Mouse (Mus musculus) midbrain, embryonic 14.5 days (tissue): ENCODE results near the gene Herpud1. TPM values are rescaled to one million over a fixed set of nuclear protein-coding genes. Genes with fewer than 3 reads are reported as not detected.
"Not testable (repeated sequence)": the region's sequence is repeated elsewhere in the genome, so short reads cannot be mapped to it uniquely, and the experiment has no call there.

ENCODE experiments used
- ATAC-seq: fragments of 200-750 bp; cut with Nextera tagmentation; 2 replicates; pipeline ENCODE4 v1.8.0; 2017; ENCODE audit warnings: moderate number of reproducible peaks, moderate library complexity; ENCODE audit not compliant: low FRiP score, low TSS enrichment
- DNase-seq: peaks from one replicate; pipeline ENCODE4 v3.0.0-alpha.2; 2015
- H3K27ac ChIP-seq: fragments of 300-500 bp; sonication (generic); replicated peaks from 2 replicates; pipeline ENCODE4 v1.5.1; 2014; ENCODE audit warnings: mild to moderate bottlenecking, low read depth, low read length, moderate library complexity
- H3K27me3 ChIP-seq: fragments of 300-500 bp; sonication (generic); 2 replicates; pipeline ENCODE4 v1.6.1; 2014; ENCODE audit warnings: low read length, control low read depth, mixed read lengths; ENCODE audit not compliant: control insufficient read depth, insufficient read depth
- H3K36me3 ChIP-seq: fragments of 300-500 bp; sonication (generic); 2 replicates; pipeline ENCODE4 v1.6.1; 2014; ENCODE audit warnings: low read length, control low read depth; ENCODE audit not compliant: control insufficient read depth, insufficient read depth
- H3K4me1 ChIP-seq: fragments of 300-500 bp; sonication (generic); 2 replicates; pipeline ENCODE4 v1.6.1; 2014; ENCODE audit warnings: mild to moderate bottlenecking, antibody characterized with exemption, low read length, control low read depth; ENCODE audit not compliant: control insufficient read depth, insufficient read depth
- H3K4me2 ChIP-seq: fragments of 300-500 bp; sonication (generic); 2 replicates; pipeline ENCODE4 v1.6.1; 2014; ENCODE audit warnings: mild to moderate bottlenecking, low read length, moderate library complexity
- H3K4me3 ChIP-seq: fragments of 300-500 bp; sonication (generic); replicated peaks from 2 replicates; pipeline ENCODE4 v1.5.1; 2014; ENCODE audit warnings: low read depth, low read length
- H3K9ac ChIP-seq: fragments of 300-500 bp; sonication (generic); replicated peaks from 2 replicates; pipeline ENCODE4 v1.6.1; 2014; ENCODE audit warnings: mild to moderate bottlenecking, low read length, moderate library complexity
- H3K9me3 ChIP-seq: fragments of 300-500 bp; sonication (generic); 2 replicates; pipeline ENCODE4 v1.6.1; 2016; ENCODE audit warnings: low read length, control low read depth, mixed read lengths; ENCODE audit not compliant: control insufficient read depth
- WGBS: fragments of 180-500 bp; shearing (Covaris S2); extraction: QIAGEN DNeasy Blood & Tissue Kit; methylation state at CpG from one replicate; pipeline ENCODE4 v1.1.7; 2014; 5-methylcytosine and 5-hydroxymethylcytosine counted together
- polyA plus RNA-seq: library from polyadenylated mRNA; unstranded; fragments of >200 nt; fragmentation: Nextera tagmentation; extraction: Ambion mirVana; gene quantifications from 2 replicates; pipeline ENCODE4 v1.2.1, GENCODE M21; 2014

The Herpud1 gene
- polyA plus RNA-seq, 1 experiment from 2014 or later: 72.2 TPM

DNA sequence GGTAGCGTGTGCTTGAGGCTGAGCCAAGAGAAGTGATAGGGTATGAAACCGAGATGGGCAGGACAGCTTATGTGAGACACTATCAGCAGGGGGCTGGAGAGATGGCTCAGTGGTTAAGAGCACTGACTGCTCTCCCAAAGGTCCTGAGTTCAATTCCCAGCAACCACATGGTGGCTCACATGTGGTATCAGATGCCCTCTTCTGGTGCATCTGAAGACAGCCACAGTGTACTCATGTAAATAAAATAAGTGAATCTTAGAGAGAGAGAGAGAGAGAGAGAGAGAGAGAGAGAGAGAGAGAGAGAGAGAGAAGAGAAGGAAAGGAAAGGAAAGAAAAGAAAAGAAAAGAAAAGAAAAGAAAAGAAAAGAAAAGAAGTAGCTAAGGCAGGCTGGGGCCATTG lies 13.7 kb downstream of the Herpud1 start:
- not testable (repeated sequence) for ATAC-seq, DNase-seq, H3K9ac ChIP-seq, H3K9me3 ChIP-seq, H3K27ac ChIP-seq, H3K4me1 ChIP-seq, H3K4me2 ChIP-seq, H3K4me3 ChIP-seq, H3K27me3 ChIP-seq
- 79% methylated on average over 2 of the region's 2 CpGs for WGBS
- H3K36me3 ChIP-seq: peaks cover 30% of the 10 kb centered on the region

DNA sequence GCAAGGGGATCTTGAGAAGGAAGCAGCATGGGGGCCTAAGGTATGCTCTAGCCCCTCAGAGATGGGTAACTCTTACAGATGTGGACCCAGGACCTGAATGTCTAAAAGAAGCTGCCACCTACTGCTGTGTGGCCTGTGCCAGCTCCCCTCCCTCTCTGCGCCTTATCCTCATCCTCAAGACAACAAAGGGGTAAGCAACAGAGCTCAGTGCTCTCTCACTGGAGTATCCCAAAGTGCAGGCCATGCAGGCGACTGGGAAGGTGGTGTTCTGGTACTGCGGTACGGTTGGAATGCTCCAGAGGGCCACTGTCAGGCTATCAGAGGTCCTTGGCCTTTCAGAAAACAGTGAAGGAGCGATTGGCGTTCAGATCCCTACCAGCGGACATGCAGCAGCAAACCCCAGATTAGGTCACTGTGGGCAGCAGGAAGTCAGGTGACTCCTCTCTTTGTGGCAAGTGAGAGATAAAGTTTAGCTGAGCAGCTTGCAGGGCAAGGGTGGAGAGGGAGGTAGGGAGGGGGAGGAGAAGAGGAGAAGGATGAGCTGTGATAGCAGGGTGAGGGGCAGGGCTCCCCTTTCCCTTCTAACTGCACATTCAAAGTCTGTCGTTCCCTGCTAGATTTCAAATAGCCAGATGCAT lies 22.3 kb downstream of the Herpud1 start:
- no peak overlapping the region for H3K4me3 ChIP-seq
- DNase-seq (no peak), ATAC-seq (no peak)
- no peak overlapping the region for H3K27ac ChIP-seq
- H3K4me1 ChIP-seq: no peaks in the 10 kb centered on the region
- no peak overlapping the region for H3K4me2 ChIP-seq
- WGBS: 74% methylated on average over 8 of the region's 8 CpGs
- H3K9me3 ChIP-seq: no peaks in the 10 kb centered on the region
- no peaks in the 10 kb centered on the region for H3K27me3 ChIP-seq
- H3K9ac ChIP-seq: no peak overlapping the region
- H3K36me3 ChIP-seq: no peaks in the 10 kb centered on the region

DNA sequence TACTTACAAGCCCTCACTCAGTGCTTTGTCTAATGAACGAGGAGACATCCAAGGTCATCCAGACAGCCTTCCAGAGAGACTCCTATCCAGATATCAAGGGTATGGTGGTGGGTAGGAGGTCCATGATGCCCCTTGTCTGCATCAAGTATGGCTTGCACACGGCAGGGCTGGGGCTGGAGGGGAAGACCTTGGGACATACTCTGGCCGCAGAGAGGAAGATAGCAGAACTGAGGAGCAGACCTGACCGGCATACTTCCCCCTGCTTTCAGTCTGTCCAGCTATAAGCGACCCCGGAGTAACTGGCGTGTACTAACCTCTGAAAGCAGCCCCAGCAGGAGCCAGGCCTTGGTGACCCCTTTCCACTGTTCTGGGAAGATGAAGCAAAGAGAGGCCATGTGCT lies 23.3 kb downstream of the Herpud1 start:
- no peak overlapping the region for H3K4me3 ChIP-seq
- no peak overlapping the region for H3K9ac ChIP-seq
- H3K4me2 ChIP-seq: no peak overlapping the region
- ATAC-seq (no peak), DNase-seq (no peak)
- H3K27ac ChIP-seq: no peak overlapping the region
- no peaks in the 10 kb centered on the region for H3K27me3 ChIP-seq
- H3K9me3 ChIP-seq: no peaks in the 10 kb centered on the region
- 88% methylated on average over 7 of the region's 7 CpGs for WGBS
- no peaks in the 10 kb centered on the region for H3K4me1 ChIP-seq
- H3K36me3 ChIP-seq: no peaks in the 10 kb centered on the region

DNA sequence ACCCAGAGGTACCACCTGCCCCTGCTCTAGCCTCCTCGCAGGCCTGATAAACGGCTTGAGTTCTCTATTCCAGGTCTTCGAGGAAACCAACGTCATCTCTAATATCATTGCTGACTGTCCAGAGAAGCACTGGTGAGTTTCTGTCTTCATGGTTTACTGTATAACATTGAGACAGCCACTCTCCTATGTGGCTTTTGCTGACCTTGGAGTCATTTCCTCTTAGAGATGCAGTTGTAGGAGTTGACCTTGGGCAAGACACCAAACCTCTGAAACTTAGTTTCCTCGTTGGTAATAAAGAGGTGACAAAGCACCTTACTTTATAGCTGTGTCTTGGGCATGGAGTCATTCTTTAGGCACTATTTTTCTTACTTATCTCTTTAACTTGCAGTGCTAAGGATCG lies 26.3 kb downstream of the Herpud1 start:
- no peak for DNase-seq
- no peak overlapping the region for H3K9ac ChIP-seq
- no peaks in the 10 kb centered on the region for H3K9me3 ChIP-seq
- no peaks in the 10 kb centered on the region for H3K27me3 ChIP-seq
- 92% methylated on average over 6 of the region's 6 CpGs for WGBS
- H3K4me2 ChIP-seq: no peak overlapping the region
- H3K36me3 ChIP-seq: no peaks in the 10 kb centered on the region
- H3K4me1 ChIP-seq: no peaks in the 10 kb centered on the region
- ATAC-seq: no peak
- no peak overlapping the region for H3K4me3 ChIP-seq
- no peak overlapping the region for H3K27ac ChIP-seq

DNA sequence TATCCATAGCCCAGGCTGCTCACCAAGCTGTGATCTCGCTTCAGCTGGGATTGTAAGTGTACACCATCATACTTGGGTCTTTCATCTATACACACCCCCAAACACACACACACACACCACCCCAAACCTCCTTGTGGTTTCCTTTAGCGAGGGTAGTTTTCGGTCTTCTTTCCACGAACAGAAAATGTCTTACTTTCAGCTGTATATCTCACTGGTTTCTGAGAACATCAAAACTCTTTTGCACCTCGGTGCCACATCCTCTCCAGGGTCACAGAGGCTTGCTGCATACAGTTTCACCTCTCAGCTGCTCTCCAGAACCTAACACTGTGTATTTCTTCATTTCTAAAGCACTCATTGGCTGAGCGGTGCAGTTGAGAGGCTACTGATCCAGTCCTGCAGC lies 27.3 kb downstream of the Herpud1 start:
- H3K27me3 ChIP-seq: no peaks in the 10 kb centered on the region
- no peaks in the 10 kb centered on the region for H3K36me3 ChIP-seq
- H3K4me2 ChIP-seq: no peak overlapping the region
- 89% methylated on average over 6 of the region's 6 CpGs for WGBS
- DNase-seq (no peak), ATAC-seq (no peak)
- H3K27ac ChIP-seq: no peak overlapping the region
- no peak overlapping the region for H3K4me3 ChIP-seq
- H3K9ac ChIP-seq: no peak overlapping the region
- no peaks in the 10 kb centered on the region for H3K9me3 ChIP-seq
- no peaks in the 10 kb centered on the region for H3K4me1 ChIP-seq

DNA sequence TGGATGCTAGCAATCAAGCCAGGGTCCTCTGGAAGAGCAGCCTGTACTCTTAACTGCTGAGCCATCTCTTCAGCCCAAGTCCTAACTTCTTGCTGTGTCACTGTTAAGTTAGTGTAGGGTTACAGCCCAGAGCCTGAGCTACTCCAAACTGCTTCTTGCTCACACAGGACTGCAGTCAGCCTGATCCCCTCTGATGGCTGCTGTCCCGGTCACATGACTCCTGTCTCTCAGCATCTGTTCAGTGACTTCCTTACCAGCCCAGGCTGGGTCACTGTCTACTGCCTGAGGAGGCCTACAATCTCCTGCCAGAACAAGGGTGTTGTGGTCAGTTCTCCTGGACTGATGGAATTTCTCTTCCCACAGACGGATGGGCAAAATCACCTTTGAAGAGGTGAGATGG lies 29.0 kb downstream of the Herpud1 start:
- Histone ChIP-seq H3K9ac (no peak overlapping the region), H3K4me3 (no peak overlapping the region), H3K27ac (no peak overlapping the region), H3K9me3 (no peaks in the 10 kb centered on the region), H3K27me3 (no peaks in the 10 kb centered on the region), H3K36me3 (no peaks in the 10 kb centered on the region), H3K4me1 (no peaks in the 10 kb centered on the region), H3K4me2 (no peak overlapping the region)
- WGBS: 71% methylated on average over 2 of the region's 2 CpGs
- ATAC-seq (no peak), DNase-seq (no peak)

DNA sequence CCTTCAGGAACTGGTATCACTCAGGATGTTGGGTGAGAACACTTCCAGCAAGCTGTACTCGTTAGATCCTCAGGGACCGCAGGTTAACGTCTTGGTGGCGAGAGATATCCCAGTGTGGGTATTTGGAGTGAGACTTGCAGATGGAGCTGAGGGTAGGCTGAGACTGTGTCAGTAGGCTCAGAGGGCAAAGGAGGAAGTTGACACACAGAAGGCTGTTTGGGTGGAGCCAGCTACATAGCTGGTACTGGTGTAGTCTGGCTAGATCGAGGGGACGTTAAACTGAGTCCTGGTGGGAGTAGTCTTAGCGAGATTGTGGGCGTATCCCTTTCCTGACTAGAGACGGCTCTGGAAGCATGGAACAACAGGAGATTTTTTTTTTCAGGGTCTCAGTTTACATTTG lies 31.8 kb downstream of the Herpud1 start:
- no peaks in the 10 kb centered on the region for H3K36me3 ChIP-seq
- no peaks in the 10 kb centered on the region for H3K4me1 ChIP-seq
- no peaks in the 10 kb centered on the region for H3K27me3 ChIP-seq
- ATAC-seq (no peak), DNase-seq (no peak)
- H3K9ac ChIP-seq: no peak overlapping the region
- no peaks in the 10 kb centered on the region for H3K9me3 ChIP-seq
- H3K4me2 ChIP-seq: no peak overlapping the region
- H3K4me3 ChIP-seq: no peak overlapping the region
- no peak overlapping the region for H3K27ac ChIP-seq
- WGBS: 87% methylated on average over 9 of the region's 9 CpGs

DNA sequence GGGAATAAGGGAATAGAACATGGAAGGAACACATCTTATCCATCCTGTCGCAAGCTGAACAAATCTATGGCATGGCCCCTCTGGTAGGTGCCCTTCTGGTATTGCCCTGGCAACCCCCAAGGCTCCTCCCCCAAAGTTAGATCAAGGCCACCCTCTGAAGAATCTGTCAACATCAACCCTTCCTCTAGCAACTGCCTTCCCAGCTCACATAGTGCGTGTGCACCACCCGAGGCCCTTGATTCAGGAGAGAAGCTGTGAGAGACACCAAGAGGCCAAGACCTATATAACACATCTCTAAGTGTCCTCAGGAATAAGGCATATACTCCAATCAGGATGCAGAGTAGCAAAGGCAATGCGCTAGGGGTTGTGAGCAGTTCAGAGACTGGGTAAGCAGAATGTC lies 36.0 kb downstream of the Herpud1 start:
- Histone ChIP-seq H3K9me3 (no peaks in the 10 kb centered on the region), H3K36me3 (no peaks in the 10 kb centered on the region), H3K4me3 (no peak overlapping the region), H3K4me1 (no peaks in the 10 kb centered on the region), H3K9ac (no peak overlapping the region), H3K4me2 (no peak overlapping the region), H3K27me3 (no peaks in the 10 kb centered on the region), H3K27ac (no peak overlapping the region)
- DNase-seq: no peak
- 91% methylated on average over 4 of the region's 4 CpGs for WGBS
- no peak for ATAC-seq

DNA sequence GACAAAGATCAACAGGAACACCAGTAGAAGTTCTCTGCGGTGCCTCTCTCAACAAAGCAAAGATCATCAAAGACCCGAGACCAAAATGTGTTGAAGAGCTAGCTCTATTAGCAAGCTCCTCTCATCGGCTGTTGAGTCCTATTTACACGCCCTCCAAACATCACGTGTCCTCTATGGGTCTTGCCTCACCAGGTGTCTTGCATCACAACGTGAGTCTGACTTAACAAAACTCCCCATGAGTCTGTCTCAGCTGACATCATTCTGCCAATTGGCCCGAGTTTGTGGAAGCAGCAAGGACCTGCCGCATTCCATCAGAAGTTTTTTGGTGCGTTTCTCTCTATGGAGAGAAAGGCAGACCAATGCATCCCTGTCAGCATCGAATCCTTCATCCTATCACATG lies 41.7 kb downstream of the Herpud1 start:
- Histone ChIP-seq H3K4me3 (no peak overlapping the region), H3K27me3 (no peaks in the 10 kb centered on the region), H3K4me1 (no peaks in the 10 kb centered on the region), H3K27ac (no peak overlapping the region), H3K9ac (no peak overlapping the region), H3K4me2 (no peak overlapping the region), H3K9me3 (no peaks in the 10 kb centered on the region), H3K36me3 (no peaks in the 10 kb centered on the region)
- ATAC-seq (no peak), DNase-seq (no peak)
- WGBS: 81% methylated on average over 10 of the region's 10 CpGs
